Mouse (Mus musculus) NIH3T3 (cell line): ENCODE results near the gene Klk8.

Experiments used
- DNase-seq: peaks from one replicate; pipeline ENCODE4 v3.0.0-alpha.2; 2012; ENCODE audit warnings: low read depth

Klk8 gene

GRCm38 (mm10) chr7:43791591-43791990 lies 5.8 kb upstream of the Klk8 start, which contains the start of gene Klk9:
TSS of gene Klk9 (plus strand) at chr7:43791891.
- no peak for DNase-seq

DNA sequence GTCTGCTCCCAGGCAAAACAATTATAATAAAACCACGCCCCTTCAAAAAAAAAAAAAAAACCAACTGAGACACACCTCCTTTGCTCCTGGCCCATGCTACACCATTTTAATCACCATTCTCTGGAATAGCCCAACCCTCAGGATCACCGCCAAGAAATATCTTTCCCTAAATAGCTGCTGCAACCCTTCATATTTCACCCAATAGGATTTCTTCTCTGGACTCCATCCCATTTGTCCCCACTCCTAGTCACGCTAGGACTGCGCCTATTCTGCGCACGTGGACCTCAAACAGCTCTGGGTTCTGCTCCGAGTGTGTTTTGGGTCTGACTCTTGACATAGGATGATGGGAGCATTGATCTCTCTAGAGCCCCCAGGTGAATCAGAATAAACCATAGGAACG lies 1.0 kb upstream of the Klk8 start:
- peak; percentile 71 for DNase-seq

- no peak for DNase-seq
Observed at GRCm38 (mm10) chr7:43797844-43798462, 576 bp downstream of the Klk8 start.

GRCm38 (mm10) chr7:43799876-43800275 lies 2.5 kb downstream of the Klk8 start:
- no peak for DNase-seq

DNA sequence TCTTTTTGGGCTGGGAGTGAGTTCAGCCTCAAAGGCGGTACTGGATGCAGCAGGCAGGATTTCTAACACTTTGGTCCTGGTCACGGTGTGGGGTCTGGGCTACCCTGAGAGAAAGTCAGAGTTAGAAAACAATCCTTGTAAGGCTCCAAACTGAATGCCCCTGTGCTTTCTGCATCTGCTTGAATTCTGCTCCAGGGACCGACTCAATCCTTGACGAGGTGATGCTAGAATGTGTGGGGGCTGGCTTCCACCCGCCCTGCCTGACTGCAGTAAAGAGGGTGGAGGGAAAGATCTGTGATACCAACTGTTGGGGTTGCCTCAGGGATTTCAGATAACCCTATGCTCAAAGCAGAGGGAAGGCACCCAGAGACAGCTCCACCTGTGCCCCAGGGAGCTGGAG lies 13.6 kb downstream of the Klk8 start, which contains the start of gene Klk7:
Gene Klk7, plus strand, starts transcription at position 301 of the 400 bp plus-strand sequence.
- no peak for DNase-seq

- DNase-seq = no peak
Observed at GRCm38 (mm10) chr7:43815211-43815610, 17.8 kb downstream of the Klk8 start.

- no peak for DNase-seq
Observed at GRCm38 (mm10) chr7:43816746-43817145, 19.4 kb downstream of the Klk8 start.

GRCm38 (mm10) chr7:43821581-43821980 lies 24.2 kb downstream of the Klk8 start:
- no peak for DNase-seq

DNA sequence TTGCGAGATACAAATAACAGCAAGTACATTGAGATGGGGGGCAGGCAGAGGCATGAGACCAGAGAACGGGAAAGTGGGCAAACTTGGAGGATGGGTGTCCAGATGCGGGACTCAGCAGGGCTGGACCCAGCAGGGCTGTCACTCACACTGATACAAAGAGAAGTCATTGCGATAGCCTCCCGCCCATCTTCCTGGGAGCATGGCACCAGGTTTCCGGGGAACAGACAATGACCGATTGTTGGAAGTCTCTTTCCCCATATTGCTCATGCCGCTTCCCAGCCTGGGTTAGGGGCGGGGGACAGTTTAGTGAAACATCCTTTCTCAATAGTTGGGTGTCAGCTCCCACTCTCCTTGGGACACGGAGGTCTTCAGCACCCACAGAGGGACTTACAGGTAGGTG lies 26.8 kb downstream of the Klk8 start, which contains the start of gene Klk6:
Gene Klk6, plus strand, starts transcription at position 301 of the 400 bp plus-strand sequence.
- no peak for DNase-seq

GRCm38 (mm10) chr7:43826056-43826455 lies 28.7 kb downstream of the Klk8 start:
- DNase-seq = no peak

DNA sequence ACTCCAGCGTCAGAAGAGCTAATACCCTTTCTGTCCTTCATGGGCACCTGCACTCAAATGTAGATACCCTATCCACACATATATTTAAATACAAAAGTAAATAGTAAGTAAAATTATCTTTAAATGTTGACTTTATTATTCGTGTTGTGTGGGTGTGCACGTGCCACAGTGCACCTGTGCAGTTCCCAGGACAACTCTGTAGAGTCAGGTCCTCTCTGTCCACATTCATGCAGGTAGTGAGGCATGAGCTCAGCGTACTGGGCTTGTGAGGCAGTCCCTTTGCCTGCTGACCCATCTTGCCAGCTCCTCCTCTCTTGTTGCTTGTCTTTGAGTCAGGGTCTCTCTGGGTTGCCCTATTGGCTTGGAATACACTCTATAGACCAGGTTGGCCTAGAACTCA lies 30.3 kb downstream of the Klk8 start:
- no peak for DNase-seq

GRCm38 (mm10) chr7:43829006-43829405 lies 31.6 kb downstream of the Klk8 start:
- DNase-seq = no peak

GRCm38 (mm10) chr7:43841701-43842100 lies 44.3 kb downstream of the Klk8 start, which contains the start of gene Klk5:
TSS of gene Klk5 (plus strand) at chr7:43841971.
- no peak for DNase-seq

GRCm38 (mm10) chr7:43843801-43844200 lies 46.4 kb downstream of the Klk8 start:
- DNase-seq = no peak

DNA sequence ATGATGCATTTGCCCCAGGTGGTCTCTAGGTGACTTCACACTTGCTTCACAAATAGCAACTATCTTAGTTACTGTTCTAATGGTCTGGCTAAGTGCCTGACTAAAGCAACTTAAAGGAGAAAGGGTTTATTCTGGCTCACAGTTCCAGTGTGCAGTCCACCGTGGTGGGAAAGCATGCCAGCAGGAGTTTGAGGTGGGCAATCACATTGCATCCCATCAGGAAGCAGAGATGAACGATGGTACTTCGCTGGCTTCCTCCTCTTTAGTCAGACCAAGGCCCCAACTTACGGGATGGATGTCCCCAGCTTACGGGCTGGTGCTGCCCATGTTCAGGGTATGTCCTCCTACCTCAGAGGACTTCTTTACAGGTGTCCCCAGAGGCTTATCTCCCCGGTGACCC lies 54.2 kb downstream of the Klk8 start:
- DNase-seq = no peak
